Mouse (Mus musculus) brain, embryonic 14.5 days (tissue): Measurements from ENCODE around the gene Cdsn.

ENCODE experiments used
- CTCF ChIP-seq: fragments of 200-500 bp; IDR thresholded peaks from 2 replicates; pipeline ENCODE4 v1.5.1; 2012; ENCODE audit warnings: inconsistent platforms, mild to moderate bottlenecking, moderate library complexity, borderline replicate concordance; ENCODE audit not compliant: insufficient read depth, insufficient read length; ENCODE audit errors: extremely low read depth
- POLR2A ChIP-seq: fragments of 200-500 bp; IDR thresholded peaks from 2 replicates; pipeline ENCODE4 v1.6.1; 2012; ENCODE audit warnings: mild to moderate bottlenecking, inconsistent platforms, borderline replicate concordance; ENCODE audit not compliant: poor library complexity, insufficient read depth, insufficient read length, severe bottlenecking; ENCODE audit errors: extremely low read depth

GRCm38 (mm10) chr17:35526644-35527043, 25.3 kb upstream of the Cdsn start:
- TF ChIP-seq CTCF (no peak), POLR2A (no peak)
